Mouse (Mus musculus) kidney, adult 8-10 months (tissue): ENCODE results near the gene Leng9.
A peak's percentile ranks its signal among the peaks of the same experiment; 100 is the strongest.
"Not testable (repeated sequence)": the region's sequence is repeated elsewhere in the genome, so short reads cannot be mapped to it uniquely, and the experiment has no call there.

Experiments
- DNase-seq, 2 experiments: peaks; one replicate each; pipeline ENCODE4 v3.0.0; 2022

Gene Leng9

DNA sequence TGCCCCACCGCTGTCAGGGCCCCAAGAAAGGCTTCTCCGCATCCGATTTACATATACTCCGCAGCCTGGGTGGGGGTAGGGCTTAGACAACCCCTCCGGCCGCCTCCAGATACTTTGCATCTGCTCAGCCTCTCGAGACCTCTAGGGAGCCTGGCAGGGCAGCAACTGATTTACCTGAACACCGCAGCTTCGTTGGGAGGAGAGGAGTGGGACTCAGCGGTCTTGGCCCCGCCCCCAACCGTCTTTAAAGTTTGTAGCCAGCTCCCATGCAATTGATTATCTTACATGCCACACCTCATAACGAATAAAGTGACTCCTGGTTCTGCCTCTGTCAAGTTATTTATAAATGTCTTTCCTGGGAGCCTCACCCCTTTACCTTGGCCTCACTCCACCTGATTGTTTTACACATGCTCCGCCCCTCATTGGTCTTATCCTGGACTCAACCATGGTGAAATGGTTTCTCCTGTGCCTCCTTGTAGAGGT is at the start of gene Leng9:
TSS of gene Leng9 (minus strand) at position 316 of the 483 bp plus-strand sequence.
- DNase-seq, result peak; percentile 53 to 60

DNA sequence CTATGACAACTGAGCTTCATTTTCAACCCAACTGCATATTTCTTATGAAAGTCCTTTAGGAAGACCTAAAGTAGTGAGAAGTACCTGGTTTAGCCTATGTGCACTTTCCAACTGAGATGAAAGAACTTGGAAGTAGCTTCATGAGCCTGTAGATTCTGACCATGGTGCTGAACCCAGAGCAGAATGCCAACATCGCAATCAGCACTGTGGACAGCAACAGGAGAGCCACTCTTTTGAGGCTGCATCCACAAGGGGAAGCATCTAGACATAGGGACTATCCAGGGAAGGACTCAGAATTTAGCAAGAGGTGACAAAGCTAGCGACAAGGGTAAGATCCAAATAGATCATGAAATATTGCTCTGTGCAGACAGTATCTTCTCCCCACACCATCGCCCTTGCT is 28.3 kb upstream of the Leng9 start:
- DNase-seq, result peak; percentile 24 to 50

DNA sequence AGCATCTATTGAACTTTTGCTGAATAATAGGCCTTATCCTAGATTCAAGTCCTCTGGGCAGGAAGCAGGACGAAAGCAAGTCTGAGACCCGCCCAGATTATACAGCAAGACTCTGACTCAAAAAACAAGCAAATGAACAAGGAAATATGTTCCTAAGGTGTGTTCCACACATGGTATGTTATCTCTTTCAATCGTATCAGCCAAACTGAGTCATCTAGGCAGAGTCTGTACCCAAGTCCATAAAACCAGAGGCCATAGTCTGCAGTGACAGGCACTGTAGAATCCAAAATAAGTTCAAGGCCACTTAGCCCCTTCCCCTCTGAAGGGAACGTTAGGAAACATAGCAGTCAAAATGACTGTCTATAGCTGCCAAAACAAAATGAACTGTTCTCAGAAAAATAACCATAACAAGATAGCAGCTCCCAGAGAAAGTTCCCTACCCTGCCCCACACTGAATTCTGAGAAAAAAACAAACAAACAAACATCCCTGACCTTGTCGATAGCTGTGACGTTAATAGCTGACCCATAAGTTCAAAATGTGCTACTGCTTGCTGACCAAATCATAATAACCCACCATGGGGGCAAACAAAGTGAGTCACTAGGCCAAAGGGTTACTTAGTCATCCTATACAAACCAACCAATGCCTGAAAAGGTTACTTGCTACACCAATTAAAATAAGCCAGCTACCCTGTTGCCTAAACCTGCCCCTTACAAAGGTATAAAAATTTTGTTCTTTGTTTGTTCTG is 20.2 kb upstream of the Leng9 start:
- DNase-seq, result no peak

DNA sequence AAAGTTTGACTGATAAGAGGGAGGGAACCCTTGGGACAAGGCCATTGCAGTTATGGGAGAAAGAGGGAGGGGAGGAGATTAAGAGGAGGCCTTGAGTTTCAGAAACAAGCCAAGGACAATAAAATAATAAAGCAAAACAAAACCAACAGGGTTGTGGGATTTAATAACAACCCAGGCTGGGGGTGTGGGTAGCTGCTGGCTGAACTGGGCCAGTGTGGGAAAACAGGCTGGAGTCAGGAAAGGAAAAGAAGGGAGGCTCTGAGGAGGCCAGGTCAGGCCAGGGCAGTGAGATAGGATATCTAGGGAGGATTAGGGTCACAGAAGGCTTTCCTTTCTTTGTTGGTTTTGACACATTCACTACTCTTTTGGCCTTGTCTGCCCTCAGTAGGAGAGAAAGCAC is 16.9 kb upstream of the Leng9 start:
- no peak for DNase-seq

DNA sequence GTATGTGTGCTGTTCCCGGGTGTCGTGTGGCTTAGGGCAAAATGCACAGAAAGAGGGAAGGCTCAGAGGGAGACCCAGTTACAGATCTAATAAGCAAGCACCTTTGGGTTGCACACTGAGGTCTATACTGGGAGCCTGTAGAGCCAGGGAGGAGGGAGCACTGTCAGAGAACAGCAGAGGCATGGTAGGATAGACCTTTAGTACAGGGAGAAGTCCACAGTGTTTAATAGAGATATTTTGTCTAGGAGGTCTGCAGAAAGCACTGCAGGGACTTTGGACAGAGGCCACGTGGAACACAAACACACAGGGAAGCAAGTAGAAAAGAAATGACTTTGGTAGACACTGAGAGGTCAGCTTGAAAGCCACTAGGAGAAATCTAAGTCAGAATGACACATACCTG is 15.1 kb upstream of the Leng9 start:
- peak; percentile 45 to 52 for DNase-seq

DNA sequence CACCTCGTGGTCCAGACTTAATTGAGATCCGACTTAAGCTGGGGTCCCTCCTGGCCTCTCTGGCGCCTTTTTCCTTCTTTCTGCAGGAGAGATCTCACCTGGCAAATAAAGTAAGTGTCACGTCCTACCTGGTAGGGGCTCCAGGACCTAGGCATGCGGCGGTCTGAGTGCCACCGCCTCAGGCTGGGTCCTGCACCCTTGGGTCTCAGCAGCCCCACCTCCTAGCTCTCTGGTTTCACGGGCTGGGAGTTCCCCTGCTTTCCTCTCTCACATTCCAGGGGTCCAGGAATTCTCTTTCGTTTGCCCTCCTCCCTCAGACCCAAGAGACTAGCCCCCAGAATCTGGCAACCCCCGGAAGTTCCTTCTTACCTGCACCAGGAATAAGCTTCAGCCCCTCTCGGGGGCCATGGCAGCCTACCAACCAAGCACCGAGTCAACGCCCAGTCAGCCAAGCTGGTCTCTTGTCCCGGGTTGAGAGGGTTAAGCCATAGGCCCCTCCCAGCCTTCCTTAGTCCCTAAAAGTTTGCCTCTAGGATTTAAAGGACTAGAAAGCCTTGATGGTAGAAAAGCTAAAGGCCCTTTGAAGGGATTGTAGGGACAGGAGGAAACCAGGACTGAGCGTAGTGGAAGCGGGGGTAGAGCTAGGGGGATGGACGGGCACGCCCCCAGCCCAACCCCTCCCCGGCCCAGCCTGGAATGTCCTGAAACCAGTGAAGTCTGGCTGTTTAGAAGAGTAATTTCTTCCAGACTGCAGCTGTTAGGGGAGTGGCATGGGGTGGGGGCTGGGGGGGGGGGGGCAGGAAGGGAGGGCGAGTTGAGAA is 14.1 kb upstream of the Leng9 start, which contains the start of gene Cdc42ep5:
TSS of gene Cdc42ep5 (minus strand) at position 771 of the 821 bp plus-strand sequence.
- DNase-seq, result peak; percentile 48 to 67

DNA sequence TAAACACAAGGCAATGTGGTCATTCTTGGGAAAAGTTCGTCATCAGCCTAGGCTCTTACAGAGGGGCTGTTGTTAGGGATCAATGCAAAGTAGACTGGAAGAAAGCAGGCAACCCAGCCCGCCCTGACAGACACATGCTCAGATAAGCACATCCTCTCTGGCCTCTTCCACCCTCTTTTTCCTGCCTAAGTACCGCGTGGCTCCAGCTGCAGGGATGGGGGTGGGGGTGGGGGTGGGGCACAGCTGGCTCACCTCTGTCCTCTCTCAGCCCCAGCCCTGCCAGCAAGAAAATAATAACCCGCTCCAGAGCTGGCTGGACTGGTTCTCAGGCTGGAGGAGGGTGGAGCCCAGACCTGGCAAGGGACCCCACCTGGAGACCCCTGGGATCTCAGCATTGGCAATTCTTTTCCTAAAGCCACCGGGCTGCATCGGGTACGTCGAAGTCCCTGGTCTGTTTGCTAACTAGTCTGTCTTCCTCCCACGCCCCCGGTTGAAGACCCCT is 13.4 kb upstream of the Leng9 start:
- DNase-seq, result no peak

DNA sequence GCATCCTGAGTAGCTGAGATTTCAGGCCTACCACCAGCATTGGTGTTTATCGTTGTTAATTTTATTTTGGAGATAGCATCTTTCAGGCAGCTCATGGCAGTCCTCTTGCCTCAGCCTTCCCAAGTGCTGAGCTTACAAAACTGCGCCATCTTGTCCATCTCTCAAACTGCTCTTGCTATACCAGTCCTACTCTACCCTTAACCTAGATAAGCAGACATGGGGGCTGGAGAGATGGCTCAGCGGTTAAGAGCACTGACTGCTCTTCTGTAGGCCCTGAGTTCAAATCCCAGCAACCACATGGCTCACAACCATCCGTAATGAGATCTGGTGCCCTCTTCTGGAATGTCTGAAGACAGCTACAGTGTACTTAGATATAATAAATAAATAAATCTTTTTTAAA is 11.4 kb upstream of the Leng9 start:
- not testable (repeated sequence) for DNase-seq

DNA sequence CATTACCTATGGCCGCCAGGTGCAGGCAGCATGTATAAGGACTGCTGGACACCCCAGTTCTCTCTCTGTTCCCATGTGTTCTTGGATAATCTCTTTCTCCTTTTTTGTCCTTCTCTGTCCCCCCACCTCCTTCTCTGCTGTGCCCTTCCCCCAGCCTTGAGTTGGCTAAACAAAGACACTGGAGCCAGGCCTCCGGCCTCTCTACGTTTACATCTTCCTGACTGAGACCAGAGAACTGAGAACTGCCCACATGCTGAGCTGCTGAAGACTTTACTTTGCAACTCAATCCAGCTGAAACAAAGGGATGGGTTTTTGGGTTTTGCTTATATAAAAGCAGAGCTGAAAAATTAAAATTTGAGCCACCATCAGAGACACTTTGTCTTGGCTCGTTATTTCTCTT is 4.8 kb upstream of the Leng9 start:
- DNase-seq, result no peak

DNA sequence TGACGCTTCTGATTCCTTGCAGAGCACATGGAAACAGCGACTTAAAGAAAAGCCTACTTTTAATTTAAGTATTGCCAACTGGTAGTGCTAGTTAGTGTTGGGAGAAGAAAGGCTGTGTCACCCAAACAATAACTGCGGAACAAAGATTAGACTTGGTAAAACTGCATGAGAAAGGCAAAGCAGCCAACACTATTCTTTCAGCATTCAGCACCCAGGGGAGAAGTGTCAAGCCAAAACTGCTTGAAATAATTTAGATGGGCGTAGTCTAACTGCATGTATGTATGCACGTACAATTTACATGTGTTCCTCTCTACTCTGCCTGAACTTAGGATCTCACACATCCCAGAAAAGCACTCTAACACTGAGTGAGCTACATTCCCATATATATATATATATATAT is 4.2 kb upstream of the Leng9 start:
- no peak for DNase-seq

DNA sequence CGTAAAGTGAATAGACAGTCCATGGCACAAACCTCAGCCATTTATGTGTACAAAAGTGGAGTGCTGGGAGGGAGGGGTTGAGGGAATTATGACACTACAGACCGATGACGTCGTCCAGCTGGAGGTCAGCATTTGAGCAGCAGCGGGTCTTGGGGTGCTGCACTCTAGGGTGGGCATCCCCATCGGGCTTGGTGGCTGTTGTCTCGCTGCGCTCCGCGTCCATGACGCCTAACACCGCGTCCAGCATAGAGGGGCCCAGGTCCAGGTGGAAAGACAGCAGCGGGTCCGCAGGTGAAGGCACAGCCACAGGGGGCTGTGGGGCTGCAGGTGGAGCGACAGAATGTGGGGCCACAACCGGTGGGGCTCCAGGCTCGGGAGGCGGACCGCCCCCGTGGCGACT is 1.1 kb upstream of the Leng9 start:
- no peak for DNase-seq

DNA sequence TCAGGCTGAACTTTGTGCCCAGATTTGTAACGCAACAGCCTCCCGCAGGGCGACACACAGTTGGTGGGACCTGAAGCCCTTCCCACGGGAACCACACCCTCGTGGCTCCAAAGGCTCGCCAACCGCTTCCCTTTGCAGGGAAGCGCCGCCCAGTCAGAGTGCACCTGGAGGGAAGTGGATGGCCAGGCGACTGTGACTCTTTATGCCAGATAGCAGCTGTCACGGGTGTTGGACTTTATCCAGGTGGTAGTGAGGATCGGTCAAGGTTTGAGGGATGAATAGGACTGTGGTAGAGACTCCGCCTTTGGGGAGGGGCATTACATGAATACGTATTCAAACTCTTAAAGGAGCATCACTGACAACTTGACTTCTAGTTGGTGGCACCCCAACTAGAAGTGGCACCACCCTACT is 642 bp upstream of the Leng9 start:
- DNase-seq, result peak; percentile 87 to 90

DNA sequence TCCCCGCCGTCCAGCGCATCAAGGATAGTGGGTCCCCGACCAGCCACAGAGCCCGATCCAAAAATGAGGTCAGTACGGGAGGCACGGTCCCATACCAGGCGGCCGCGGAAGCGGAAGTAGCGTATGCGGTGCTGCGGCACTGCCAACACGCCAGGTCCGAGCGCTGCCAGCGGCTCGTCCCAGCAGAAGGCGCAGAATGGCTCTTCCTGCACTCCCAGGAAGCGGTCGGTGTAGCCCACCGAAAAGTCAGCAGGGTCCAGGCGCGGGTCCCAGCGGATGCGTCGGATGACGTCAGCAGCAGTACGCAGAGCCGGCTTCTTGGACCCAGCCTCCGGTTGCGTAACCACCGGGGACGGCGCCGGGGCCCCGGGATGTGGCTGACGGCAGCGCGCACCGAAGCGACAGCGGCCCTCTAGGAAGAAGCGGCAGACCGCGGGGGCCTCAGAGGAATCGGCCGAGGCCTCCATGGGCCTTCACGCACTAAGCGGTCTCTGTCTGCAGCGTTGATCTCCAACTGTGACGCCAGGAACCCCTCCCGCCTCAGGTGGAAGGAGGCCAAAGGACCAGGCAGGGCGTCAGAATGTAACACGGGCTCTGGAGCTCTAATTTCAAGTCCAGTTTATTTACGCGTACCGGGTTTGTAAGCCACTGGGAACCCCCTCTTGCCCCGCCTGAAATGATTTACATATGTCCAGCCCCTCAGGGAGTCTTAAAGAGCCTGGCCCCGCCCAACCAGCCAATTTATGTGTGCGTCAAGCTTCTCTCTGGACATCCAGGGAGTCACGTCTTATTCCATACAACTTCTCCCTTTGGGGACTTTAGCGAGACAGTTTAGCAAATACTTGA is 742 bp downstream of the Leng9 start:
- DNase-seq, result peak; percentile 81

DNA sequence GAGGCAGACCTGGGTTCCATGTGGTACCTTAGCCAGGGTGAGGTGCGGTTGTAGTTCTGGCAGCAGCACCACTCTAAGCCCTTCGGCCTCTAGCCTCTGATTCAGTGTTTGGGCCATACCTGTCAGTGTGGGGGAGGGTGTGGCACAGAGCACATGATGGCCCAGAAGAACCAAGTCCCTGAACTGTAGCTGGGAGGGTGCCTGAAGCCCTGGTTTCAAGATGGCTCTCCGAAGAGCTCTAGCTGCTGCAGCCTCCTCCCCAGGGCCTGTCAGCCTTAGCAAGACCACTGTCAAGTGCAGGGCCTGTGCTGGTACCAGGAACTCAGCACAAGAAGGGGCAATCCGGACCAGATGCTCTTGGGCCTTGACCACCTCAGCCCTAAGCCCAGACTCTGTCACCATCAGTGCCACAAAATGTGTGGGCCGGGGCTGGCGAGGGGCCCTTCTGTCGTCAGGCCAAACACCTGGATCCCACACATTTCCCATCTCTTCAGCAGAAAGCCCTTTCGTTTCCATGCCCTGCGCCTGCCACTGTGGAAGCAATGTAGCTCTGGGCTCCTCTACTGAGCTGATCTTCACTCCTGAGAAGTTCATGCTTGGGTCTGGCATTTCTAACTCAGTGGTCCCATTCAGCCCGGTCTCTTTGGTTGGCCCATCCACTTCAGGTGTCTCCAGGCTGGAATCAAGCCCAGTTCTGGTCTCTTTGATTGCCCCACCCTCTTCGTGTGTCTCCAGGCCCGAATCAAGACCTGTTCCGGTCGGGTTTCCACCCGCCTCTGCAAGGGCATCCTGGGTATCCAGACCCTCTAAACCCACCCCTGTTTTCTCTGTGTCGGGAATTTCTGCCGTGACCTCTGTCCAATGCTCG is 1.6 kb downstream of the Leng9 start:
- no peak for DNase-seq

DNA sequence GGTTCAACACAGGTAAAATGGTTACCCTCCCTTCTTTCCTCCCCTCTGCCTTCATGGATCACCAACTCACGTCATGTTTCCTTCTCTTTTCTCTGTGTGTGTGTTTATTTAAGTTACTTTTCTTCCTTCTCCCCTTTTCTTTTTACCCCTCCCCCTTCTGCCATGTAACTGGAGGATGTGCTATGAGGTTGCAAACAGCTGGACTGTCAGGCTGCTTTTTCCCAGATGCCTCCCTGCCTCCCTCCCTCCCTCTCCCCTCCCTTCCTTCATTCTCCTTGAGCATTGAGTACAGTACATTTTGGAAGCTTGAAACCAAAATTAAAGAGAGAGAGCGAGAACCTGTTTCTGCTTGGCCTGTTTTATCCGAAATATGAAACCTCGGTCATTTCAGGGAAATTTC is 2.3 kb downstream of the Leng9 start:
- no peak for DNase-seq

DNA sequence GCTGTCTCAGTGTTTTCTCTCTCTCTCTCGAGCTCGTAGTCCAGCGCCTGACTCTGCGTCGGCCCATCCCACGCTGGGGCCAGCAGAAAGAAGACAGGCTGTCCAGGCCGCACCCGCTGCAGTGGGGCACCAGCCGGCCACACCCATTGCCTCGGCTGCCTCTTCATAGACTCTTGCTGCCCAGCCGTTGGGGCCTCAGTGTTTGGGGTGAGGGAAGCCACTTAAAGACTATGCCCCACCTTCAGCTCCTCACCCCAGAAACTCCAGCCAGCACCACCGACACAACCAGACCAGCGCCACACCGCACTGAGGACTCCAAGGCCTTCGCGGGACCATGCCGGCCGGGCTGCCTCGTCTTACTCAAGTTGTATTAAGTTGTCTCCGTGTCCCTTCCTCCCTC is 2.8 kb downstream of the Leng9 start:
- DNase-seq, result no peak

DNA sequence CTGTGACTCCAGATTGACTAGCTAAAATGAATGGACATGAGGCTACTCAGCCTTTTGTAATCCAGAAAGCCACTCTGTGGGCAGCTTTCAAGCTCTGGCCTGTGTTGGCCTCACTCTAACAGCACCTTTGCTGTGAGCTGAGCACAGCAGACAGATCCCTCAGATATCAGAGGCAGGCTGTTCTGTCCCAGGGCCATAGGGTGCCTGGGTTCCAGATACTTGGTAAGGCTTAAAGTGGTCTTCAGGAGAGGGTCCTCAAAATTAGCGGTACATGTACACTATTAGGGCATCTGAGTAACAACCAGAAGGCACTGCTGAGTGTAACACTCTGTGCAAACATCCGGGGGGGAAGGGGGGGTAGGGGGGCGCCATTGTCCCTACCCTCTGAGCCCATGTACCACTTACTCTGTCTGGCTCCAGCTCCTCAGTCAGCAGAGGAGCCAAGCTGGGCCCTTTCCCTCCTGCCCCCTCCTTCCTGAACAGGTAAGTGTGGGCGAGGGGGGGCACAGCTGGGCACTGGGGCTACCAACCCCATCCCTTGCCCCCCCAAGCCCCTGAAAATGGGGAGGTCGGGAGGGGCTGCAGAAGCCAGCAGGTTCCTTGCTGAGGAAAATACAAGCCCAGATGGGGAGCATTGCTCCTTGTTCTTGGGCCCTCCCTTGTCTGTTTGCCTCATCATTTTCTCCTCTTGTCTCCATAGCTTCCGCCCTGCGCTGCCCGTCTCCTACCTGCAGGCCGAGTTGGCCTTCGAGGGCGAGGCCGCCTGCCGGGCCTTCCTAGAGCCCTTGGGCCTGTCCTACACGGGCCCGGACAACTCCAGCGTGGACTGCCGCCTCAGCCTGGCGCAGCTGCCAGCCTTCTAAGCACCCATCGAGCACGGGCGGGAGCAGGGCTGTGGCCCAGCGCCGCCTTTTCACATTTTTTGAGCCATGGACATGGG is 3.7 kb downstream of the Leng9 start:
- no peak for DNase-seq

DNA sequence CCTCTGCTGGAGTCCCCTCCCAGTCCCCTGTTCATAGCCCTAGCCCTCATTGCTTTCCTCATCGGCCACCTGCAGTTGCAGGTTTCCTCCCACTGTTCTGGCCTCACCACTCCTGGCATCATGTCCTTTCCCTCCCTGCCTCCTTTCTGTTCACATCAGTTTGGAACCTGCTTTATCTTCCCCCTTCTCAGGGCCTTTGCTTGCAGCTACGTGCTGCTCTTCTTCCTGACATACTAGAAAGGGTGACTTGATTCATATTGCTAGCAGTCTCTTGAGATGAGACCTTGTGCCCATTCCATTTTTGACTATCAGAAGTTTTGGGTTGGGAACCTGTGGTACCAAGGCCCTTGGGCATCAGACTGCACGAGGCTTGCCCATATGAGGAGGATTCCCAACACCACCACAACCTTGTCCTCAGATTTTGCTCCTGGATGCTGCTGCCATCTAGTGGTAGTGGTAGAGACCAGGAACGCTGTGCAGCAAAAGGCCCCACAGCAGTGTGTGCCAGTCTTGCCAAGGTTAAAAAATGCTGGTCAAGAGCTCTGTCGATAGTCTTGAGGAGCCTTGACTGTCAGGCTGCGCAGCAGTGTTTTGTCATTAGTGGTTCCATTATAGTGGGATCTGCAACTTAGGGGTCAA is 4.5 kb downstream of the Leng9 start:
- DNase-seq, result peak; percentile 43 to 66

DNA sequence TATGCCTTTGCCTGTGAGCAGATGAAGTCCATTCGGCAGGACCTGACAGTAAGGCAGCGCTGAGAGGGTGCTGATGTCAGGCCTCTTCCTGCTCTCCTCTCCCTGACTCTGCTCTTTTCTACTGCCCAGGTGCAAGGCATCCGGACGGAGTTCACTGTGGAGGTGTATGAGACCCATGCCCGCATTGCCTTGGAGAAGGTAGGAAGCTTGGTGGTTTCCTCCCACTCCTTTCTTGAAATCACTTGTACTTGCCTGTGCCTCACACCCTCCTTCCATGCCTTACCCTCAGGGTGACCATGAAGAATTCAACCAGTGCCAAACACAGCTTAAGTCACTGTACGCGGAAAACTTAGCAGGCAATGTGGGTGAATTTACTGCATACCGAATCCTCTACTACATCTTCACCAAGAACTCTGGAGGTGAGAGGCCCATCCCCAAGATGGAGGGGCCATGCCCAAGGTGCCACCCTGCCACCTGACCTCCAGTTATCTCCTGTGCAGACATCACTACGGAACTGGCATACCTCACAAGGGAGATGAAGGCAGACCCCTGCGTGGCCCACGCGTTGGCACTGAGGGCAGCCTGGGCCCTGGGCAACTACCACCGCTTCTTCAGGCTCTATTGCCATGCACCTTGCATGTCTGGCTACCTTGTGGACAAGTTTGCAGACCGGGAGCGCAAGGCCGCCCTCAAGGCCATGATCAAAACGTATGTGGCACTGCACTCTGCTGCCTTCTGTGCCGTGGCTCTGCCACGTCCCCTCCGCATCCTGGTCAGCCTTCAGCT is 5.2 kb downstream of the Leng9 start:
- DNase-seq, result no peak
